Comparison of ENCODE assay signal across 8 mouse cellular contexts in the genomic region with DNA sequence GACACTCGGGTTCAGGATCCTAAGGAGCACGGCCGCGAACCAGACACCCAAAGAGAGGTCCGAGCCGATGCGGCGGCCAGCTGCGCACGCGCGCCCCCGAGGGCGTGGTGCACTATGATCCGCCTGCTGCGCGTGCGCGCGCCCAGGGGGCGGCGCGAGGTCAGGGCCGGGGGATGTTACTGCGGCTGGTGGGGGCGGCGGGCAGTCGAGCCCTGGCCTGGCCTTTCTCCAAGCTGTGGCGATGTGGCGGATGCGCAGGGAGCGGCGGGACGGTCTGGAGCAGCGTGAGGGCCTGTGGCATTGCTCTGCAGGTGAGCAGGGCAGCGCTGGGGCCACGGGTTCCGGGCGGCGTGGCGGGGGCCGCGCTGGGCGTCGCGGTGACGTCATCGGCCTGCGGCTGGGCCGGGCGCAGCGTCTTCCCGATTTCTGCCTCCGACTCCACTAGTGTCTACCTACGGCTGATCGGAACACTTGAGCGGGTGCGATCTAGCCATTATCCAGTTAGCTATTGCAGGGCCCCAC. TPM values are rescaled to one million over a fixed set of nuclear protein-coding genes. Genes with fewer than 3 reads are reported as not detected.
DNase-seq lines count a peak whose midpoint lies in the region; ATAC-seq and TF ChIP-seq lines count a peak whose summit lies in the region.

TSS of gene Afg3l1 (plus strand) at position 167 of the 522 bp plus-strand sequence.

- H3K4me1 ChIP-seq in bone marrow macrophage, adult 2 months (ENCODE audit: control insufficient read depth, insufficient read depth, low read length) = peaks cover 17% of the 10 kb centered on the region
- peaks cover 5% of the 10 kb centered on the region; the same call in 1 of the 2 replicates for H3K4me1 ChIP-seq in embryonic fibroblast, embryonic 13.5 days (ENCODE audit: control insufficient read depth, insufficient read depth, low read length)
- H3K4me1 ChIP-seq in heart, embryonic 10.5 days = peaks cover 26% of the 10 kb centered on the region
- H3K4me1 ChIP-seq in kidney, embryonic 15.5 days = peaks cover 19% of the 10 kb centered on the region

- DNase-seq in A20 (ENCODE audit: low read depth, low spot score) = peak; percentile 96
- DNase-seq in heart, embryonic 10.5 days (ENCODE audit: low spot score) = peak; percentile 94
- DNase-seq in liver = peak; percentile 94
- DNase-seq in spleen, postnatal 4 days (ENCODE audit: low spot score in 2 of 2) = peak; percentile 90 to 97

- peak; percentile 92 for ATAC-seq in kidney, embryonic 15.5 days (replicated peaks; ENCODE audit: low FRiP score)
- peak; percentile 61 for ATAC-seq in monocyte, adult 5-6 weeks (replicated peaks; ENCODE audit: insufficient number of reproducible peaks, low FRiP score, low TSS enrichment, poor library complexity, severe bottlenecking)

- TF ChIP-seq POLR2A in bone marrow macrophage, adult 2 months (IDR thresholded peaks at IDR 0.05; ENCODE audit: borderline replicate concordance, low read depth, low read length) = no peak; the same call in 1 of the 2 replicates
- TF ChIP-seq POLR2A in embryonic fibroblast, embryonic 13.5 days (IDR thresholded peaks at IDR 0.05; ENCODE audit: low read depth, low read length) = peak; percentile 94

- no peaks in the 10 kb centered on the region for H3K9me3 ChIP-seq in heart, embryonic 10.5 days
- no peaks in the 10 kb centered on the region for H3K9me3 ChIP-seq in kidney, embryonic 15.5 days (replicated peaks)

- peaks cover 30% of the 10 kb centered on the region for H3K36me3 ChIP-seq in heart, embryonic 10.5 days
- peaks cover 26% of the 10 kb centered on the region for H3K36me3 ChIP-seq in kidney, embryonic 15.5 days

- no peak for TF ChIP-seq CTCF in bone marrow macrophage, adult 2 months (IDR thresholded peaks at IDR 0.05; ENCODE audit: low read depth, low read length)
- TF ChIP-seq CTCF in embryonic fibroblast, embryonic 13.5 days (IDR thresholded peaks at IDR 0.05; ENCODE audit: borderline replicate concordance, insufficient read depth, low read length) = no peak

- peak within 1 kb of the TSS; percentile 77 for H3K27ac ChIP-seq in bone marrow macrophage, adult 2 months (ENCODE audit: insufficient read depth, low read depth, low read length)
- peak within 1 kb of the TSS; percentile 83 for H3K27ac ChIP-seq in embryonic fibroblast, embryonic 13.5 days (ENCODE audit: insufficient read depth, low read length)
- peak within 1 kb of the TSS; percentile 99 for H3K27ac ChIP-seq in heart, embryonic 10.5 days
- H3K27ac ChIP-seq in kidney, embryonic 15.5 days = peak within 1 kb of the TSS; percentile 97

- H3K9ac ChIP-seq in kidney, embryonic 15.5 days = peak within 1 kb of the TSS; percentile 75

- WGBS in heart, embryonic 10.5 days = under 1% methylated on average over 58 of the region's 58 CpGs
- WGBS in kidney, embryonic 15.5 days = under 1% methylated on average over 57 of the region's 58 CpGs

- peak within 1 kb of the TSS; percentile 77 for H3K4me3 ChIP-seq in bone marrow macrophage, adult 2 months (ENCODE audit: insufficient read depth, low read length)
- peak within 1 kb of the TSS; percentile 69 for H3K4me3 ChIP-seq in embryonic fibroblast, embryonic 13.5 days (ENCODE audit: insufficient read depth, low read length)
- H3K4me3 ChIP-seq in heart, embryonic 10.5 days = peak within 1 kb of the TSS; percentile 97
- H3K4me3 ChIP-seq in kidney, embryonic 15.5 days (replicated peaks) = peak within 1 kb of the TSS; percentile 80

- H3K4me2 ChIP-seq in kidney, embryonic 15.5 days = peak within 1 kb of the TSS; percentile 72

- no peaks in the 10 kb centered on the region for H3K27me3 ChIP-seq in heart, embryonic 10.5 days (ENCODE audit: insufficient read depth, poor library complexity, severe bottlenecking)
- H3K27me3 ChIP-seq in kidney, embryonic 15.5 days = no peaks in the 10 kb centered on the region

RNA-seq across cellular contexts. Expression of gene Afg3l1, which starts in this region (rescaled TPM):
- polyA plus RNA-seq in bone marrow macrophage, adult 2 months (2012; ENCODE audit: insufficient read depth, insufficient read length, missing spikeins) = 22.7 and 26.7 TPM in 2 replicates
- 28.7 and 30.1 TPM in 2 replicates for polyA plus RNA-seq in embryonic fibroblast, embryonic 13.5 days (2011; ENCODE audit: insufficient read length, low read depth, missing spikeins)
- 56.3 and 63.8 TPM in 2 replicates for polyA plus RNA-seq in heart, embryonic 10.5 days (2016; fragmentation: Nextera tagmentation; extraction: Ambion mirVana)
- polyA plus RNA-seq in kidney, embryonic 15.5 days (2015; fragmentation: Nextera tagmentation; extraction: Ambion mirVana) = 54.3 and 66.8 TPM in 2 replicates
- 11.3 to 24.6 TPM (median 14.3 TPM) in 3 replicates for total RNA-seq in monocyte, adult 5-6 weeks (2017)

Comparison
In these comparisons a context has a peak if more than half of its experiments do, and no peak if none do; other contexts are left out.
1. Peak in every context shown above with its lines: DNase-seq, ATAC-seq, H3K4me3 ChIP-seq and H3K27ac ChIP-seq.